Mouse (Mus musculus) megakaryocyte-erythroid progenitor cell, adult 5-6 weeks (primary cell): Measurements from ENCODE around the gene Fmo9. TPM values are rescaled to one million over a fixed set of nuclear protein-coding genes. Genes with fewer than 3 reads are reported as not detected.

Experiments
- ATAC-seq: replicated peaks from 2 replicates; pipeline ENCODE4 v1.8.0; 2016; ENCODE audit warnings: mild to moderate bottlenecking, inconsistent platforms; ENCODE audit not compliant: severe bottlenecking, poor library complexity, low FRiP score, low TSS enrichment
- total RNA-seq, 2 experiments: library from RNA; stranded (forward) in 1 of 2; stranded (reverse) in 1 of 2; fragments of 200-1000, 215-1000 nt in 1 of 2; fragments of >200 nt in 1 of 2; fragmentation: Nextera tagmentation in 1 of 2; gene quantifications; 2 replicates each; pipeline ENCODE4 v1.2.3; 2014 to 2017

Gene Fmo9
- not detected in 2 replicates for total RNA-seq (2014; fragmentation: Nextera tagmentation)
- total RNA-seq (2017) = not detected in 2 replicates

GRCm38 (mm10) chr1:166681745-166682144 lies at the start of gene Fmo9:
Fmo9 (minus strand) TSS chr1:166681845.
- ATAC-seq = no peak

GRCm38 (mm10) chr1:166730886-166731285 lies 49.2 kb upstream of the Fmo9 start:
- ATAC-seq = no peak

- ATAC-seq = no peak
Observed at GRCm38 (mm10) chr1:166730215-166730614, 48.6 kb upstream of the Fmo9 start.

GRCm38 (mm10) chr1:166710861-166711260 lies 29.2 kb upstream of the Fmo9 start:
- no peak for ATAC-seq

GRCm38 (mm10) chr1:166702270-166702912 lies 20.7 kb upstream of the Fmo9 start:
- ATAC-seq = no peak

- ATAC-seq = no peak
Observed at GRCm38 (mm10) chr1:166669264-166669663, 12.4 kb downstream of the Fmo9 start.

GRCm38 (mm10) chr1:166660800-166661199 lies 20.8 kb downstream of the Fmo9 start:
- no peak for ATAC-seq

- ATAC-seq = no peak
Observed at GRCm38 (mm10) chr1:166647593-166647992, 34.1 kb downstream of the Fmo9 start, which contains the start of gene Gm4847. Gm4847 (minus strand) TSS chr1:166647693.

Other genes starting within 250 kb of the Fmo9 start
- gene Gm4846, start 184.3 kb downstream of the Fmo9 start, total RNA-seq (2014; fragmentation: Nextera tagmentation) = not detected in 2 replicates
- gene Gm4846, start 184.3 kb downstream of the Fmo9 start, total RNA-seq (2017) = not detected in 2 replicates
- not detected in 2 replicates for gene Gm4847, start 34.2 kb downstream of the Fmo9 start, total RNA-seq (2014; fragmentation: Nextera tagmentation)
- not detected in 2 replicates for gene Gm4847, start 34.2 kb downstream of the Fmo9 start, total RNA-seq (2017)